Mouse (Mus musculus): ENCODE data around the gene Tgfb2.

Tgfb2 gene

DNA sequence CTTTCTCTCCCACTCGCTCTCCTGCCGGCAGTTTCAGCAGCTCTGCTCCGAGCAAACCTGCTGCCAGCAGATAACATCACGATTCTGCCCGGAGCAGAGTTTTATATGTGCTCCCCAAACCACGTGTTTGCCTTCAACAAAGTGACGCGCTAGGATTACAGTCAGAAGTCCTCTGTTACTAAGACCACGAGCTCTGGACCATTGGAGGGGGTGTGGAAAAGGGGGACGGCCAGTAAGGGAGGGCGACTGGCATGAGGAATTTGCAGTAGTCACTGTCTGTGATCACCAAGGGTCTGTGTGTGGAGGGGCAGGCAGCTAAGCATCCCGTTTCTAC lies at the start of gene Tgfb2:
Gene Tgfb2, minus strand, starts transcription at position 75 of the 334 bp plus-strand sequence.
- DNase-seq = no peak

GRCm38 (mm10) chr1:186749675-186750283 lies 44.0 kb upstream of the Tgfb2 start:
- DNase-seq = no peak

GRCm38 (mm10) chr1:186748724-186749653 lies 43.2 kb upstream of the Tgfb2 start, which contains the start of gene Rrp15:
Gene Rrp15 (minus strand): TSS chr1:186749358.
- peak; percentile 89 for DNase-seq

DNA sequence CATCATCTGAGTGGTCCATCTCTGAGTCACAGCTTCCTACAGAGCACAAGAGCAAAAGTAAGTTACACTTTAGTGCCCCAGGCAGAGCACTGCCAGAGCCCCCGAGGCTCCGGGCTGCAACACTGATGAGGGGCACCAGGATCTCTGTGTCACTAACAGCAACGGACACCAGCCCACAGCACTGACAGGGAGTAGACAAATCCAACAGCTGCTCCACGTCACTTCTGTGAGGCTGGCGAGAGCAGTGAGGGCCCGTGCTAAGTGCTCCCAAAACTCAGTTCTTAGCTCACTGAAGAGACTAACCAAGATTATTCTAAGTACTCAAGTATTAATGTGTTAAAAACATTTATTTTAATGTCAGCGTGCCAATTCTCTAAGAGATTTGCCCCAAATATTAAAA lies 34.0 kb upstream of the Tgfb2 start:
- DNase-seq = no peak

- DNase-seq = no peak
Observed at GRCm38 (mm10) chr1:186735537-186735936, 29.7 kb upstream of the Tgfb2 start.

DNA sequence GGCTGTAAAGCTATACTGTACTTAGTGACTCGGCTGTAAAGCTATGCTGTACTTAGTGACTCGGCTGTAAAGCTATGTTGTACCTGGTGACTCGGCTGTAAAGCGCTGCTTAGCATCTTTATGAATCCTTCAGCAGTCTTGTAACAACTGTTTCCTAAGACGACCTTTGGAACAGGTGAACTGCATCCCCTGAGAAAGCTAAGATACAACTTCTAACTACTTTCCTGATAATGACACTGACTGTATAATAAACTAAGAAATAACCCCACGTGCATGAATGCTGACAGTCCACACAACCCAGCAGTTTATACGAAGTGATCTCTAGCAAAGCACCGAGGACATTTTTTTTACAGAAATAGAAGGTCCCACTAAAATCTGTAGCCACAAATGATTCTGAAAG lies 27.3 kb upstream of the Tgfb2 start:
- no peak for DNase-seq

DNA sequence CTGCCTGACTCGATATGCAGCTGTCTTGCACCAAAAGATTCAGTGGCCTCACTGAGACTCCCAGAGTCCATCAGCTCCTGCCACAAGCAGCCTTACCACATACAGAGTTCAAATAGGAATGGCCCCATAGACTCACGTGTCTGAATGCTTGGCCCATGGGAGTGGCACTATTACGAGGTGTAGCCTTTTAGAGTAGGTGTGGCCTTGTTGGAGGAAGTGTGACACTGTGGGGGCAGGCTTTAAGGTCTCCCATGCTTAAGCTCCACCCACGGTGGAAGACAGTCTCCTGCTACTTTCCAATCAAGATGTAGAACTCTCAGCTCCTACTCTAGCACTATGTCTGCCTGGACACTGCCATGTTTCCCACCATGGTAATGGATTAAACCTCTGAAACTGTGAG lies 23.0 kb upstream of the Tgfb2 start:
- no peak for DNase-seq

DNA sequence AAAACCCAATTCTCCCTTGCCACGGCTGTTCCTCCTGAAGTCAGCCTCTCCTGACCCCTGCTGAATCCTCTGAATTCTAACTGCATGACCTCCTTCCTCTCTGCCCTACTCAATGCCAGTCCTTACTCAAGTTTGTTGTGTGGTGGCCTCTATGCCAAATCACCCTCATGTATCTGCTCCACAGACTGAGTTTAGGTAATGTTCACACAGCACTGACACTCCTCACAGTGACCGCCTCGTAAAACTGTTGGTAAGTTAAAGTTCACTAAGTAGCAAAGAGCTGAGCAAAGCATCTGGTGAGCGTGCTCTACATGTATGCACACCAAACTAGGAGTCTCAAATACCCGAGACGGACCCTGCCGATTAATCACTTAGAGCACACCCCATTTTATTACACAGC lies 20.3 kb upstream of the Tgfb2 start:
- peak; percentile 17 for DNase-seq

- no peak for DNase-seq
Observed at GRCm38 (mm10) chr1:186722299-186722698, 16.5 kb upstream of the Tgfb2 start.

DNA sequence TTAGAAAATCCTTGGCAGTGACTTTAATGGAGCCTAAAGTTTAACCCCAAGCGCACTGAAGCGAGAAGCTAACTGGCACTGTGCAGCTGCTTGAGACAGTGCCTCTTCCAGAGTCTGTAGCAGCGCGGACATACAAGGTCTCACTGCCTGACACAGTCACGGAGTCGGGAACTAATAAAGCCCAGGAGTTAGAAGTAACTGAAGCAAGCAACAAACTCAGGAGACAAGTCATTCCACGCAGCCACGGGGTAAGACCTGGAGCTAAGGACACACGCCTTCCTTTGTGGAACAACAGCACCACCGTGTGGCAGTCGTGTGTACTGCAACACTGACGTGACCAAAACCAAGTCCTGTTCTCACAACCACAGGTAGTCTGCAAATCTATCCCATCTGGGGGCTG lies 16.1 kb upstream of the Tgfb2 start:
- DNase-seq = peak; percentile 87

- DNase-seq = no peak
Observed at GRCm38 (mm10) chr1:186721166-186721565, 15.4 kb upstream of the Tgfb2 start.

DNA sequence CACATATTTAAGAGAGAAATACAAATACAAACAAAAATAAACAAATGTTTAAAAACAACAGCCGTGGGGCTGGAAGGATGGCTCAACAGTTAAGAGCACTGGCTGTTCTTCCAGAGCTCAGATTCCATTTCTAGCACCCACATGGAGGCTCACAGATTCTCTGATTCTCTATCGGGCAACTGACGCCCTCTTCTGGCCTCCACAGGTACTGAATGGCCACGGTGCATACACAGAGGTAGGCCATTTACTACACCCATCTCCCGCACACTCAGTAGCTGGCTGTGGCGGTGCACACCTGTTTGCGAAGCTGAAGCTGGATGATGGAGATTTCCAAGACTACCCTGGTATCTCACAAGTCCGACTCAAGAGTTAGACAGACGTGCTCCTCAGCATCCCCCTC lies 13.9 kb upstream of the Tgfb2 start:
- no peak for DNase-seq

DNA sequence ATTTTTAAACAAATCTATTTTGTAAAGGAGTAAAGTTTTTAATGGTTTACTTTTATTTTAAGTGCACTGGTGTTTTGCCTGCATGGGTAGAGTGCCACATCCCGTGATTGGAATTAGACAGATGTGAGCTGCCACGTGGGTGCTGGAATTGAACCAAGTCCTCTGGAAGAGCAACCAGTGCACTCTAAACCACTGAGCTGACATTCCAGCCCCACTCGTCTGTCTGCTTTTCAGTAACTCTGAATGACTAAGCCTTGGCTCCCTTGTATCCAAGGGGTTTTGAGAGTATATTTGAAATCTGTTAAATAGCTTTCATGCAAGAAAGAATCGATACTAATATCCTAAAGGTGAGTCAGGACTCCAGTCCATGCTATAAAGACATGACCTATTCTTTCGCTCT lies 13.1 kb upstream of the Tgfb2 start:
- DNase-seq = peak; percentile 44

GRCm38 (mm10) chr1:186714980-186715896 lies 9.4 kb upstream of the Tgfb2 start:
- no peak for DNase-seq

DNA sequence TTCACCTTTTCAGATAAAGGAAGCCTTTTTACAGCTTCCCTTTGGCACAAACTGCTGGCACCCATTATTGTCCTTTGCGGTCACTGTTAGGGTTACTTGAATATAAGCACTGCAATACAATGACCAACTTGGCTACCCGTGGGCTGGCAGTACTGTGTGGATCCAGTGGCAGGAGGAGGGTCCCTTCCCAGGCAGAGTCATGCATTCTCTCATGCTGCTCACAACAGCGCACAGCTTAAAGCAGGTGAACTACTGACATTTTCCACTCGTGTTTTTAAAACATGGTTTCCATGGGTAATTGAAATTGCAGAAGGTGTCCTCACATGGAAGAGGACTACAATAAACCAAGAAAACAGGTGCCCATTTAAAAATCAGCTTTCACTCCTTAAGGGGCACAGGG lies 8.4 kb upstream of the Tgfb2 start:
- no peak for DNase-seq

- DNase-seq = no peak
Observed at GRCm38 (mm10) chr1:186712802-186713471, 7.1 kb upstream of the Tgfb2 start.

- peak; percentile 50 for DNase-seq
Observed at GRCm38 (mm10) chr1:186705203-186705914, 430 bp downstream of the Tgfb2 start.

DNA sequence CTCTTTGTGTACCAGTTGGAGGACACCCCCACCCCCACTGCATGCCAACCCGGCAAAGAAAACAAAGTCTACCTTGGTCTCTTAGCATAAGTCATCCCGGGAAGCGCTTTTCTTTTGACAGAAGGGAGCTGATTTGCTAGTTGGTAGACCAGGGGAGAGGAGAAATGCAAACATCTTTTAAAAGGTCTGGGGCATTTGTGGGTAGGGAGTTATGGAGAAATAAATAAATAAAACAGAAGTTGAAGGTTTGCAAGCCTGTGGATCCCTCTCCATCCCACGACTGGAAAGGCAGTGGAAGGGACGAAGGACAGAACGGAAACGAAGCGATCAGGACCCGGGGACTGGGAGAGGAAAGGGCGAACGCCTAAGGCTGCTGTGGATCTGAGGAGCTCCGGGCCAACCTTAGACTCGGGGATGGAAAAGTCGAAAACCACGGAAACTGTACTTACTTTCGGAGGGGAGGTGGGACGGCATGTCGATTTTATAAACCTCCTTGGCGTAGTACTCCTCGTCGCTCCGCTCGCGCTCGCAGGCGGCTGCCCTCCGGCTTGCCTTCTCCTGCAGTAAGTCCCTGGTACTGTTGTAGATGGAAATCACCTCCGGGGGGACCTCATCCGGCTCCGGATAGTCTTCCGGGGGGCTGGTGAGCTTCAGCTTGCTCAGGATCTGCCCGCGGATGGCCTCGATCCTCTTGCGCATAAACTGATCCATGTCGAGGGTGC lies 1.6 kb downstream of the Tgfb2 start:
- DNase-seq = peak; percentile 42

DNA sequence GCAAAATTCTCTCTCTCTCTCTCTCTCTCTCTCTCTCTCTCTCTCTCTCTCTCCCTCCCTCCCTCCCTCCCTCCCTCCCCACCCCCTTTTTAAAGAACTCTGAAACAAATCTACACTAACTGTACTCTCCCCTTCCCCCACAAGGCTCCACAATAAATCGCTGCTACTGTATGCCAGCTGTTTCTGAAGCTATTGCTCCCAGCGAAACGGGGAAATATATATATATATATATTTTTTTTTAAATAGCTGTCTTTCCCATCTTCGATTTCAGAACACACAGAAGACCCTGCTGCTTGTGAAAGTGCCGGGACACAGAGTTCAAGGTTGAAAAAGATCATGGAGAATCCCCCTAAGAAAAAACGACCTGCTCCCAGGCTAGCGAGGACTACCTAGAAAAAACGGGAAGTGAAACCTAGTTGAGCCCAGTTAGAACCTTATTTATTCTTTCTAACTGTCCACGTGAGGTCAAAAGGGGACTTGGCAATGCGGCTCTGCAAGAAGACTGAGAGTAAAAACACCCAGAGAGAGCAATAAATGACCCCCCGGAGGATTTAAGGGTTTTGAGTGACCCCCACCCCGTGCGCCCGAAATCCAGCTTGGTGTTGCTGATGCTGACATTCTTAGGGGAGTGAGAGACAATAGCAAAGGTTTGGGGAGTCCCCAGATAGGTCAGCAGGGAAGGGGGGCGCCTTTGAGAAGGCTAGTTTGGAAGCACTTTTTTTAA lies 2.4 kb downstream of the Tgfb2 start:
- DNase-seq = no peak

DNA sequence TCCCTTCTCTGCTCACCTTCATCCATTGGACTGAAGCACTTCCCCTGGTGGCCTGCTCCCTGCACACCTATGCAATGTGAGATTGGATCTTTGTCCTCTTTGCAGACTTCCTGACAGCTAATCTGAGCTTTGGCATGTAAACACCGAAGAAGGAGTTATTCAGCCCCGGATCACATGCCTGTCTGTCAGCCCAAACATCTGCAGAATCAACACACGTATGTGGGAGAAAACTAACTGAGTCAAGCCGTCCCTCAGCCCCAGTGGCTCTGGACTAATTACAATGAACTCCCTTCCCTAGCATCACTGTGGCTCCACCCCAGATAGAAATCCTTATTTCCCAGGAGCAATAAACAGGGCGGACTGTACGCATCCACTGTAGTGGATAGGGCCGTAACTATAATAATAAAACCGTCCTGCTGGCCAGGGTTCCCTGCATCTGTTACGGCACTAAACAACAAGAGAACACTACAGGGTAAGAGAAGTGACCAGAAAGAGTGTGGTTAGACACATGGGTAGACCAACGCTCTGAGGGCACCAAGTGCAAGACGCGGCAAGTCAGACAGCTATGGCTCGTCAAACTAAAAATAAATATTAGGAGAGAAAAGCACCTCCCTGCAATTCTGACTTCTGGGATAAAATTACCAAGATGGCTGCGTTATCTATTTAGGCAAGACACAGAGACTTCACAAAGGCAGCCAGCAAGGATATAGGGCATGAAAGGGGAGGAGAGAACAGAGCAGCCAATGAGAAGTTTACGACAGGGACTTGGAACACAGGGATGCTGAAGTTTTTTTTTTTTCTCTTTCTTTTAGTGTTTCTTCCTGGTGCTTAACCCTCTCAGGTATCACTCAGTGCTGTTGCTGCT lies 3.2 kb downstream of the Tgfb2 start:
- no peak for DNase-seq
